Mouse (Mus musculus): Measurements from ENCODE around the gene Pofut1. TPM values are rescaled to one million over a fixed set of nuclear protein-coding genes. Genes with fewer than 3 reads are reported as not detected.
A peak's percentile ranks its signal among the peaks of the same experiment; 100 is the strongest.

Pofut1 gene
- polyA plus RNA-seq, 1 experiment from 2014 or later, result 3.3 TPM

DNA sequence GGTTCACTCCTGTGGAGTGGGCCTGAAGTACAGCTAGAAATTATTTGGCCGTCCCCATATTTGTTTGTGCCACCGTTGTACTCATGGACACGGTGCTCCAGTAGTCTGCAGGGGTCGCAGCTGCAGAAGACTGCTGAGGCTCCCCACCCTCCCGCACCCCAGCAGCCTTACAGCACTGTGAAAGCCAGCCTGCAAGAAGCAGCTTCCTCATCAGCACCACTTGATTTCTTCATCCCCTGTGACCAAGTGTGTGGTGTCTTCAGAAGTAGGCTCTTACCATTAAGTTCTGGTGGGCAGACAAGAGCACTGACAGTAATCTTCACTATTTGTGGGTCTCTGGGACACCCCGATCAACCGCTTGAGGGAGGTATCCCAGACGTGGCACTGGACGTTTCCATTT lies 71.6 kb downstream of the Pofut1 start:
- no peak overlapping the region for H3K4me3 ChIP-seq (replicated peaks)
- H3K9me3 ChIP-seq (replicated peaks), result no peaks in the 10 kb centered on the region
- no peak overlapping the region for H3K27ac ChIP-seq
- H3K36me3 ChIP-seq, result 0 out of 2 replicates have a peak, but pooled peaks cover 13% of the 10 kb centered on the region
- 78% methylated on average over 9 of the region's 9 CpGs for WGBS (ENCODE audit: insufficient replicate concordance)
- DNase-seq (no peak), ATAC-seq (ENCODE audit: low read depth) (no peak)
- peaks cover 1% of the 10 kb centered on the region for H3K4me1 ChIP-seq (replicated peaks)
- H3K27me3 ChIP-seq, result no peaks in the 10 kb centered on the region
- no peak overlapping the region for H3K9ac ChIP-seq
- H3K4me2 ChIP-seq, result no peak overlapping the region

- H3K36me3 ChIP-seq, result peaks cover 35% of the 10 kb centered on the region
- H3K27me3 ChIP-seq, result no peaks in the 10 kb centered on the region
- no peak for DNase-seq
- 0 out of 2 replicates have a peak, but pooled peaks cover 3% of the 10 kb centered on the region for H3K4me1 ChIP-seq (replicated peaks)
- WGBS (ENCODE audit: insufficient replicate concordance), result 77% methylated on average over 4 of the region's 4 CpGs
- no peak overlapping the region for H3K27ac ChIP-seq
- H3K9me3 ChIP-seq (replicated peaks), result no peaks in the 10 kb centered on the region
- H3K4me2 ChIP-seq, result no peak overlapping the region
- no peak for ATAC-seq (ENCODE audit: low read depth)
- no peak overlapping the region for H3K4me3 ChIP-seq (replicated peaks)
- no peak overlapping the region for H3K9ac ChIP-seq
Observed at GRCm38 (mm10) chr2:153318408-153318807, 77.1 kb downstream of the Pofut1 start.

DNA sequence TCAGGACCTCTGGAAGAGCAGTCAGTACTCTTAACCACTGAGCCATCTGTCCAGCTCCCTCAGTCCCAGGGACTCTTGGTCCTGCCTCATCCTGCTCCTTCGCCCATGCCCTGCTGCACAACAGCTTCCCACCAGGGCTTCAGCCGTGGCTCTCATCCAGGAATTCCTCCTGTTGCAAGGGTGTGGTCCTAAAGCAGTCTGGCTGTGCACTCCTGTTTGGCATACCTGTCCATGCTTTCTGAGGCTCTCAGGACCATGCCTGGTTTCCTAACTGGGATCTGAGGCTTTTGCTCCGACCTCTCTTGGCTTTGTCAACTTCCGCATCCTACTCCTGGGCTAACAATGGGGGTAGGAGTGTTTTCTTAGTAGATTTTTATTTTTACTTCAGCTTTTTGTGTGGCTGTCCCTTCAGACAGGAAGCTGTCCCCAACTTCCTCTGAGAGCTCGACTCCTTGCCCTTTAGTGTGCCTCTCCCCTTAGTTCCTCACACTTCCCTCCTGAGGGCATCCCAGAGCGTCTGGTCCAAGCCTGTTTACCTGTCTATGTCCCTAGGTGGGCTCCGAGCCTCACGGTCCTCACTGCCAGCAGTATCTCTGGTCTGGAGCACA lies 77.8 kb downstream of the Pofut1 start:
- H3K27me3 ChIP-seq, result no peaks in the 10 kb centered on the region
- no peak overlapping the region for H3K4me2 ChIP-seq
- no peak overlapping the region for H3K4me3 ChIP-seq (replicated peaks)
- ATAC-seq (ENCODE audit: low read depth), result no peak
- DNase-seq, result no peak
- WGBS (ENCODE audit: insufficient replicate concordance), result 45% methylated on average over 8 of the region's 8 CpGs
- H3K9me3 ChIP-seq (replicated peaks), result no peaks in the 10 kb centered on the region
- H3K27ac ChIP-seq, result peak overlapping the region; percentile 21; the same call in 1 of the 2 replicates
- H3K36me3 ChIP-seq, result peaks cover 41% of the 10 kb centered on the region
- H3K9ac ChIP-seq, result no peak overlapping the region
- H3K4me1 ChIP-seq (replicated peaks), result 0 out of 2 replicates have a peak, but pooled peaks cover 3% of the 10 kb centered on the region

Other genes starting within 250 kb of the Pofut1 start
- gene Pdrg1, start 226.1 kb upstream of the Pofut1 start, polyA plus RNA-seq (2015; fragmentation: Nextera tagmentation; extraction: Ambion mirVana), result 48.9 and 49.2 TPM in 2 replicates
- gene Xkr7, start 209.7 kb upstream of the Pofut1 start, polyA plus RNA-seq (2015; fragmentation: Nextera tagmentation; extraction: Ambion mirVana), result not detected in 2 replicates
- 0.83 and 0.92 TPM in 2 replicates for gene Ccm2l, start 175.6 kb upstream of the Pofut1 start, polyA plus RNA-seq (2015; fragmentation: Nextera tagmentation; extraction: Ambion mirVana)
- 7.5 and 7.8 TPM in 2 replicates for gene Hck, start 133.1 kb upstream of the Pofut1 start, polyA plus RNA-seq (2015; fragmentation: Nextera tagmentation; extraction: Ambion mirVana)
- gene Tm9sf4, start 80.2 kb upstream of the Pofut1 start, polyA plus RNA-seq (2015; fragmentation: Nextera tagmentation; extraction: Ambion mirVana), result 29.3 and 35.6 TPM in 2 replicates
- gene Tspyl3, start 16.1 kb upstream of the Pofut1 start, polyA plus RNA-seq (2015; fragmentation: Nextera tagmentation; extraction: Ambion mirVana), result 3.0 and 3.1 TPM in 2 replicates
- 13.6 and 19.5 TPM in 2 replicates for gene Plagl2, start 107 bp upstream of the Pofut1 start, polyA plus RNA-seq (2015; fragmentation: Nextera tagmentation; extraction: Ambion mirVana)
- gene Kif3b, start 49.9 kb downstream of the Pofut1 start, polyA plus RNA-seq (2015; fragmentation: Nextera tagmentation; extraction: Ambion mirVana), result 1.8 and 2.2 TPM in 2 replicates
- 5.6 and 5.9 TPM in 2 replicates for gene Asxl1, start 104.3 kb downstream of the Pofut1 start, polyA plus RNA-seq (2015; fragmentation: Nextera tagmentation; extraction: Ambion mirVana)

Data from liver, embryonic 13.5 days (tissue).